Mouse (Mus musculus) heart, postnatal 14 days (tissue): ENCODE data around the gene Rel. TPM values are rescaled to one million over a fixed set of nuclear protein-coding genes. Genes with fewer than 3 reads are reported as not detected.
A peak's percentile ranks its signal among the peaks of the same experiment; 100 is the strongest.
"Not testable (repeated sequence)": the region's sequence is repeated elsewhere in the genome, so short reads cannot be mapped to it uniquely, and the experiment has no call there.

Source experiments
- DNase-seq, 2 experiments: peaks; one replicate each; pipeline ENCODE4 v3.0.0; 2021 to 2022
- intact Hi-C: fragments of 180-260 bp; cut with DNase I; formaldehyde crosslinking; loops from one replicate; pipeline ENCODE4 v1.15.1; 2025
- long read RNA-seq, 2 experiments: library from polyadenylated mRNA; stranded (forward); transcript quantifications; one replicate each; pipeline ENCODE4 v2.0.0; 2021
- total RNA-seq, 2 experiments: library from RNA; stranded (reverse); gene quantifications; 2 replicates each; pipeline ENCODE4 v1.2.3; 2021

Gene Rel
- total RNA-seq: 1 to 10 TPM; 8.1 to 8.5 TPM
- long read RNA-seq, experiment 1, full-length matches to known transcripts: 1 of 3 reads
- long read RNA-seq, experiment 1, partial matches to known transcripts: 0 of 3 reads
- long read RNA-seq, experiment 1, other reads (novel, unspliced or antisense): 2 of 3 reads
- long read RNA-seq, experiment 2, partial matches to known transcripts: 0 of 2 reads
- long read RNA-seq, experiment 2, other reads (novel, unspliced or antisense): 2 of 2 reads

- intact Hi-C loops: loop anchor here (5.0 kb wide), 1 partner anchor 104 kb away; the partner anchor contains the start of genes Pex13 and Pus10
- DNase-seq: peak; percentile 93 to 96
Observed at GRCm38 (mm10) chr11:23770760-23771506, at the start of gene Rel. Gene Rel (minus strand): TSS chr11:23770970.

- intact Hi-C loops: no loop called here
- no peak for DNase-seq
Observed at GRCm38 (mm10) chr11:23818745-23819144, 48.0 kb upstream of the Rel start.

GRCm38 (mm10) chr11:23810741-23811140, 40.0 kb upstream of the Rel start:
- intact Hi-C loops: no loop called here
- no peak for DNase-seq

GRCm38 (mm10) chr11:23805716-23806115, 34.9 kb upstream of the Rel start:
- intact Hi-C loops: no loop called here
- no peak for DNase-seq

GRCm38 (mm10) chr11:23803136-23803535, 32.4 kb upstream of the Rel start:
- intact Hi-C loops: no loop called here

GRCm38 (mm10) chr11:23802256-23802655, 31.5 kb upstream of the Rel start:
- no peak for DNase-seq
- intact Hi-C loops: no loop called here

More at GRCm38 (mm10) chr11:23803136-23803535, 32.4 kb upstream of the Rel start:
- DNase-seq: no peak

GRCm38 (mm10) chr11:23801851-23802250, 31.1 kb upstream of the Rel start:
- intact Hi-C loops: no loop called here
- DNase-seq: no peak

- intact Hi-C loops, DNase-seq: not testable (repeated sequence)
Observed at GRCm38 (mm10) chr11:23783677-23784076, 12.9 kb upstream of the Rel start.

GRCm38 (mm10) chr11:23783085-23783484, 12.3 kb upstream of the Rel start:
- intact Hi-C loops: no loop called here
- no peak for DNase-seq

GRCm38 (mm10) chr11:23782038-23782437, 11.3 kb upstream of the Rel start:
- intact Hi-C loops: no loop called here
- no peak for DNase-seq

- intact Hi-C loops: no loop called here
- DNase-seq: no peak
Observed at GRCm38 (mm10) chr11:23778787-23779201, 8.0 kb upstream of the Rel start.

- intact Hi-C loops: loop anchor here (5.0 kb wide), 1 partner anchor 105 kb away; the partner anchor contains the start of genes Pex13 and Pus10
- DNase-seq: no peak
Observed at GRCm38 (mm10) chr11:23772471-23772870, 1.7 kb upstream of the Rel start.

- intact Hi-C loops: loop anchor here (5.0 kb wide), 1 partner anchor 104 kb away; the partner anchor contains the start of genes Pex13 and Pus10
- DNase-seq: no peak
Observed at GRCm38 (mm10) chr11:23771507-23772097, 832 bp upstream of the Rel start.

GRCm38 (mm10) chr11:23770510-23770759, 335 bp downstream of the Rel start:
- DNase-seq: no peak
- intact Hi-C loops: loop anchor here (5.0 kb wide), 1 partner anchor 103 kb away; the partner anchor contains the start of genes Pex13 and Pus10

- DNase-seq: peak; percentile 13 to 32
- intact Hi-C loops: loop anchor here (5.0 kb wide), 1 partner anchor 103 kb away; the partner anchor contains the start of genes Pex13 and Pus10
Observed at GRCm38 (mm10) chr11:23769686-23770509, 872 bp downstream of the Rel start.

GRCm38 (mm10) chr11:23769033-23769432, 1.7 kb downstream of the Rel start:
- no peak for DNase-seq
- intact Hi-C loops: no loop called here

GRCm38 (mm10) chr11:23767928-23768327, 2.8 kb downstream of the Rel start:
- no peak for DNase-seq
- intact Hi-C loops: no loop called here

- intact Hi-C loops, DNase-seq: not testable (repeated sequence)
Observed at GRCm38 (mm10) chr11:23767369-23767768, 3.4 kb downstream of the Rel start.

GRCm38 (mm10) chr11:23762635-23763034, 8.1 kb downstream of the Rel start:
- intact Hi-C loops: no loop called here
- no peak for DNase-seq

GRCm38 (mm10) chr11:23758218-23758617, 12.6 kb downstream of the Rel start:
- intact Hi-C loops: no loop called here
- no peak for DNase-seq

GRCm38 (mm10) chr11:23754329-23754728, 16.4 kb downstream of the Rel start:
- no peak for DNase-seq
- intact Hi-C loops: no loop called here
